Mouse (Mus musculus) erythroblast, embryonic 14.5 days (primary cell): ENCODE measurements around the gene Ksr1.

Experiments
- GATA1 ChIP-seq: IDR thresholded peaks from 2 replicates; pipeline ENCODE4 v1.6.1; 2012; ENCODE audit warnings: low read length, inconsistent platforms, mixed read lengths
- TAL1 ChIP-seq: IDR thresholded peaks from 3 replicates; pipeline ENCODE4 v1.6.1; 2012; ENCODE audit warnings: low read length, inconsistent platforms, mixed read lengths

- TF ChIP-seq GATA1 (no peak), TAL1 (no peak)
These were observed 44.6 kb downstream of the Ksr1 start for GRCm38 (mm10) chr11:79101568-79101967.
